Mouse (Mus musculus) gastrocnemius, adult 8-10 months (tissue): ENCODE measurements around the gene Ccdc62. TPM values are rescaled to one million over a fixed set of nuclear protein-coding genes. Genes with fewer than 3 reads are reported as not detected.

Experiments
- DNase-seq, 2 experiments: peaks; one replicate each; pipeline ENCODE4 v3.0.0; 2022; ENCODE audit warnings: low spot score in 2 of 2
- total RNA-seq, 4 experiments: library from RNA; stranded (reverse); gene quantifications; 2 replicates each; pipeline ENCODE4 v1.2.4; 2022

The Ccdc62 gene
- 1 to 10 TPM in 3 of 4 experiments, under 1 TPM in 1; 0.56 to 2.1 (median 1.3) TPM for total RNA-seq

DNA sequence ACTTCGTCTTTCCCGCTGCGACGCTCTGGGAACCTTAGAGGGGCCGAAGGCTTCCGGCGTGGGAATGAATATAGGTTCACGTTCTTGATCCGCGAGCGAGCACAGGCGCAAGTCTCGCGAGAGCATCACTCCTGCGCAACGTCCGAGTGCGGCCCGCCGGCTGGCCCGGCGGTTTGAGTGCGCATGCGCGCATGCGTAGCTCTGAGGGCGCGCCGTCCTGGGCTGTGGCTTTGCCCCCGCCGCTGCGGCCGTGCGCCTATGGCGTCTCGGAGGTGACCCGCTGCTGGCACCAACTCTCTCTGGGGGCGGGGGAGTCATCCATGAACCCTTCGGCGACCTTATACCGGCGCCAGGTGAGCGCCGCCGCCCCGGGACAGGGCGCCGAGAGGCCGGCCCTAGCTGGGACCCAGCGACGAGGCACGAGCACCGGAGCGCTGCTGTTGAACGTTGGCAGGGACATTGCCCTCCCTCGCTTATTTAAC is at the start of gene Ccdc62:
Gene Ccdc62 (plus strand): TSS at position 172 of the 482 bp plus-strand sequence.
- DNase-seq: peak; percentile 83 to 90

DNA sequence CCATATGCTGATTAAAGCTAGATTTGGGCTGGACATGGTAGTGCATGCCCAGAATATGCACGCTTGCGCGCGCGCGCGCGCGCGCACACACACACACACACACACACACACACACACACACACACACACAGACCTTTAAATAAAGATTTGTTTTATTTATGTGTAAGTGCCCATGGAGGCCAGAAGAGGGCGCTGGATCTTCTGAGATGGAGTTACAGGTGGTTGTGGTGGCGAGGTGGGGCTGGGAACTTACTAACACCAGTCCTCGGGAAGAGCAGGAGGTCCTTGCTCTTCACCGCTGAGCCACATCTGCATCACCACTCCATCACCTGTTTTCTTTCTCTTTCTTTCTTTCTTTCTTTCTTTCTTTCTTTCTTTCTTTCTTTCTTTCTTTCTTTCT is 49.7 kb upstream of the Ccdc62 start:
- no peak for DNase-seq

DNA sequence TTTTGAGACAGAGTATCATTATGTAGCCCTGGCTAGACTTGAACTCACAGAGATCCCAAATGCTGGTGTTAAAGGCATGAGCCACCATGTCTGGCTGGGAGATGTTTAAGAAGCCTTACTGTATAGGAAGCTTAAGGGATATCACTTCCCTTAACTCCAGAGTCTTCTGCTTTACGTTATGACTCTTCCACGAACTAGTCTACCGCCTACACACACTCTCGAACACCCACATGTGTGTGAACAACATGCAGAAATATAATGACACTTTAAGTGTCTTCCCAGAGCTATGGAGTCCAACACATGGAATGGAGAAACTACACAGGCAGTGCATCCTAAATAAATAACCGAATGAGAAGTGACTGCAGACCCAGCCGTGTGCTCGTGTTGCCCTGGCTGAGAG is 46.6 kb upstream of the Ccdc62 start:
- DNase-seq: no peak

DNA sequence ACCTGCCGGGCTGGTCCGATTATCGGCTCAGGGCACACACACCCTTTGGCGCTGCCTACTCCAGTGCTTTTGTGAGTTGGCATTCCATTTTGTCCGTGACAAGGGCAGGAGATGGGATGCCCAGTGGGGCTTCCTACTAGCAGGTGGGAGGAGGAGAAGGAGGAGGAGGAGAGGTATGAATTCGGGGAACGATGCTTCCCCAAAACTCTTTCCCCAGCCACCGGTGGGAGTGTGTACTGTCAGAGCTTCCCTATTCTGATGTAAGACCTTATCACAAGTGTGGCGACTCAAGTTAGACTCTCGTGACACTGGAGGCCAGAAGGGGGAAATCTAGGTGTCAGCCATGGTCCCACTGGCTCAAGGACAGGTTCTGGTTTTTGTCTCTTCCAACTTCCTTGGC is 46.1 kb upstream of the Ccdc62 start:
- DNase-seq: no peak

DNA sequence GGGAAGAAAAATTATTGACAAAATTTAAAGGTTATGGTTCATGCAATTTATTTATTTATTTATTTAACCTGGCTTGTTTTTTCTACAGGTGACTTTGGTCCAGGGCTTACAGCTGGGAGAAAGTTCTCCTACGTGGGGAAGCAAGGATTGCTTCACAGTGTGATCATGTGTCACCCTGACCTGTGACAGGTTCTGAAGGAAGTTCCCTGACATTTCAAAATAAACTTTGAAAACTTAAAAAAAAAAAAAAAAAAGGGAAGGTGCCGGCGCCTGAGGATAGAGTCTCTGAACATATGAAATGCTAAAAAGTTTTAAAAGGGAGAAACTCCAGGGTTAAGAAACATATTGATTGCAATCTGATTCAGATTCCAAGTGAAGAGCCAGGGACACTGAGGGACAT is 44.1 kb upstream of the Ccdc62 start:
- no peak for DNase-seq

DNA sequence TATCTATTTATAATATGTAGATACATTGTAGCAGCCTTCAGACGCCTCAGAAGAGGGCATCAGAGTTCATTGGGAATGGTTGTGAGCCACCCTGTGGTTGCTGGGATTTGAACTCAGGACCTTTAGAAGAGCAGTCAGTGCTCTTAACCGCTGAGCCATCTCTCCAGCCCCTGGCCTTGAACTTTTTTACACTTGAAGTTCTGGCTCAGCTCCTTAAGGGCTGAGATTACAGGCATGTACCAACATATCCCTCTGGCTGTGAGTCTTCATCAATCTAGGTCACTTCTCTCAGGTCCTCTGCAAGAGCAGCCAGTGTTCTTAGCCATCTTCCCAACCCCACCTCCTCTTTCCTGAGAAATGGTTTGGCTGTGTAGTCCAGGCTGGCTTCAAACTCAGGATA is 40.2 kb upstream of the Ccdc62 start:
- no peak for DNase-seq

DNA sequence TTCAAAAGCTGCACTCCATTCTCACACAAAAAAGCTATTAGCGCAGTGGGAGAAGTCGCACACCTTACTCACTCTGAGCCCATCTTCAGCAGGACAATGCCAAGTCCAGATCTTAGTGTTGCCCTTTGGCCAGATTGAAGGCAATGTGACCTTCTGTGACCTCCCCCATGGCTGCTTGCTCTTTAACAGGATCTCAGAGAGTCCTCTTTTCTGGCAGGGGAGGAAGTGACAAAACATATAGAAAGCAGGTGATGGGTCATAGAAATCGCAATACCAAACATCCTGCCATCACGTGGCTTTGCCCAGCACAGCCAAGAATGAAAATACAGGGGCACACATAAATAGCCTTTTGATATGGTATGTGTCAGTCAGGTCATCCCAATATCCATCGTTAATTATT is 39.5 kb upstream of the Ccdc62 start:
- no peak for DNase-seq

DNA sequence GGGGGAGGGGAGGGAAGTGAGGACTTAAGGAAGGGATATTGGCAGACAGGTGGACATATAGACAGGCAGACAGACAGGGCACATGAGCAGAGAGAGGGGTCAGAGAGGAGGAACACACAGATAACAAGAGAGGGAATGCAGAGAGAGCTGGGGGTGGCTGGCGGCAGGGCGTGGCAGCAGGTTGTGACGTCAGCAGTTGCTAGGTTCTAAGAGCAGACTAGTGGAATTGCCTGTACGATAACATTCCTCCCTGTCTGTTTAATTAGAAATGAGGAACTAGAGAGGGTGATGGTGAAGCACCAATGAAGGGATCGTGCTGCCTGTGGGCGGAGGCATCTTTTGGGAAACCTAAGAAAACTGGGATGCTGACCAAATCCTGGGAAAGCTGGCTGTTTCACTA is 38.8 kb upstream of the Ccdc62 start:
- DNase-seq: no peak

DNA sequence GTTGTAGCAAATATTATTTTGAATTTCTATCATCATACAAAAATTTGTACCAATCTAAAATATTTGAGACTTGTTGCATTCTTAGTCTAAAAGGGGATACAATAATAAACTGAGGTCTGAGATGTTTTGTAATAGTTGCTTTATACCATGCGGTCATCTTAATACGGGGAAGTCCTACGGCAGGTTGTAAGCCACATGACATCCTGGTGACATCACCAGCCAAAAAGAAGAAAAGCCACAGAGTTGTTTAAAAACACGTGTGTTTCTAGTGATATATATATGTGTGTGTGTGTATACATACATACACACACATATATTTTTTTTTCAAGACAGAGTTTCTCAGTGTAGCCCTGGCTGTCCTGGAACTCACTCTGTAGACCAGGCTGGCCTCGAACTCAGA is 37.0 kb upstream of the Ccdc62 start:
- DNase-seq: no peak

DNA sequence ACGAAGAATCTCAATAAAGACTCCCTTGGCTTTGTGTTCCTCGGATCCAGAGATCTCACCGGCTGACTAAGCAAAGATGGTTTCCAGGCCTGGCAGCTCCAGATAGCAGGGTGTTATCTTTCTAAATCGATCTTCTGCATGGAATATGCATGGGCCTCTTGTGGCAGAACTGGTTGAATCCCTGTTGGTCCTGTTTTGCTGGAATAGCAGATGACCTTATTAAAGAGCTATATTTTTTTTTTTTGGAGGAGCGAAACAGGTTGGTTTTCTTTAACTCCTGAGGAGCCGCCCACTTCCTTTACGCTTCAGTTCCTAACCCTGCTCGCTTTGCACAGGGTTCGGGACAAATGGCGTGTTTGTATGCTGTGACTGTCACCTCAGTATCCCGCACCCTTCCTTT is 34.1 kb upstream of the Ccdc62 start:
- no peak for DNase-seq

DNA sequence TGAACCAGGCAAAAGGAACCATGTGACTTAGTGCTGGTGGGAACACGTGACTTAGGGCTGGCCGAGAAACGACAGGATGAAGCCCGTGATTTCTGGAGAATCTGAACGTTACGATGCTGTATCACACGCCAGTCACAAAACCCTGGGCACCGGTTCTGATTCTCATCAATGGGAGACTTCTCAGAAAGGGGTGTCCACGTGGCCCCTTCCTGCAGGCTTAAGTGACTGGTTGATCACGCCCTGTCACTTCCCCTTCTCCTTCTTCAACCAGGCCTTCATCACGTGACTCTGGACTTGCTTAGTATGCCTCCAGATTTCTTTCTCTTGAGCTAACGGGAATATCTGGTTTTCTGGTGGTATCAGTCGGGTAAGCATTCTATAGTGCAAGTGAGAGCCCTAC is 33.1 kb upstream of the Ccdc62 start:
- no peak for DNase-seq

DNA sequence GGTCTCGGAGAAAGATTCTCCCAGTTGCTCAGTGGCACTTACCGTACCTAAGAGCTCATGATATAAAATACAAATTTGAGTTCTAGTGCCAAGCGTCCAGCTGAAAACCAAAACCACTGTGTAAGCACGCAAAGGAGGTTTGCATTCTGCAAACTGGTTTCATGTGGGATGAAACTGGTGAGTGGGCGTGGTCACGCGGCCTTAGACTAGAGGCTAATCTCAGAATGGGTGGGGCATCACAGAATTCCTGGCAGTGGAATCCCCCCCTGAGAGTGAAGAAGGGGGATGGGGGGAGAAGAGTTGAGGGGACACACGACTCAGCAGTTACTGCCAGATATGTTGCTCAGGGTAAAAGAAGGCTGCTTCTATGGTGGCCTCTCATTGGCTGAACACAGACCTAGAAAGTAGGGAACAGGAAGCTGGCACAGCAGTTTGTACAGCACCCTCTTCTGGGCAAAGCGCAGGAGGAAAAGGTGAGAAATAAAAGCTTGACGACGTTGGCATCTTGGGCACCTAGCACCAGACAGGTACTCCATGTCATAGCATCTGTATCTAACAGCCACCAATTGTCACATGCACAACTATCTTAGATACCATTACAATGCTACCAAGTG is 26.3 kb upstream of the Ccdc62 start:
- DNase-seq: no peak

DNA sequence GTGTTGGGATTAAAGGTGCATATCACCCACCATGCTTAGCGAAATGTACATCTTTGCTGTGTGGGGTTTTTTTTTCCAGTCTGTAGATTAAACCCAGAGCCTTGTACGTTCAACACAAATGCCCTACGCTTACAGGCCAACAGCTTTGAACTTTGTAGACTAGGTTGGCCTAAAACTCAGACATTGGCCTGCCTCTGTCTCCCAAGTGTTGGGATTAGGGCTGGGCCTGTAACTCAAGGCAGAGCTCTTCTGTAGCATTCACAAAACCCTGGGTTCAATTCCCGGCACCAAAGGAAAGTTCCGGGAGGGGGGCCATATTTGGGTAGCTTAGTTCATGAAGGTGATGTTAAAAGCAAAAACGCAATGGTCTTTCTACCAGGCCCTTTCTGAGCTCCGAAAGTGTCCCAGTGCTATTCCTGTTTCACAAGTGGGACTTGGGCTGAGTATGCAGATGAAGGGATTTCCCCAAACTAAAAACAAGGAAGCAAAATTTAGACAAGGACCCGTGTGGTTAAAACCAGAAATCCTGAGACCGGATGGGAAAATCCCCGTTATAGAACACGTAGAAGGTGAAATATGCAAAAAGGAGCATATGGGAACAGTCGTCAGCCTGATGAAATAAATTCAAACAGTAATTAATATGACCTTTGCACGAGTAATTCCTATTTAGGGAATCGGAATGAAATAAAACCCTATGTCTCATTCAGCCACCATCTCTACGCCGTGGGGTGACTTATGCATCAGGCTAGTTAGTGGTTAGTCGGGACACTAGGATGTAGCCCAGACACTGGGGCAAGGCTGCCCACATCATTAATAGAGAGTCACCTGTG is 24.1 kb upstream of the Ccdc62 start:
- DNase-seq: no peak

DNA sequence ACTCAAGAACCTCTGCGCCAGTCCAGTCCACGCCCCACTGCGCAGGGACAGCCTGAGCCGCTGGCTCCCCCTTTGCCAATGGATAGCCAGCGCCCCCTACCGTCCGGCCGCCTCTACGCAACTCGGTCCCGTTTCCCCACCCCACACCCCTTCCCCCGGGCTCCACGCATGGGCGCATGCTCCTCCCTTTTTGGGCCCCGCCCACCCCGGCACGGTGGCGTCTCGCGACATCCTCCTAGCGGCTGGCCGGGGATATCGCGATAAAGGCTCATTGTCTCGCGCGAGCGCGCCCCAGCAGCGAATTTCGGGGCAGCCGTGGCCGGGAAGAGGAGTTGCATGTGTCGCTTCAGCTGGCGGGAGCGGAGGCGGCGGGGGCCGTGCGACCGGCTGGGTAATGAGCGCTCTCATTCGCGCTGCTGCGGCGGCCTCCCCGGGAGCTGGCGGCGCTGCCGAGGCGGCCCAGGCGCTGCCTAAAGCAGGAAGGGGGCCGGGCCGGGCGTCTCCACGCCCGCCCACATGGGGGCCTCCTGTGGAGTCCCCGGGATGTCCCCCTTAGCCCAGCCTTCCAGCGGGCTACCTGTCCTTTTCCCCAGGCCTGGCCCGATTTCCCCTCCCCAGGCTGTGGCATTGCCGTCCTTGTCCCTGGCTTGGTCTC is 23.4 kb upstream of the Ccdc62 start, which contains the start of gene Denr:
Gene Denr (plus strand): TSS at position 200 of the 655 bp plus-strand sequence.
- DNase-seq: peak; percentile 98

DNA sequence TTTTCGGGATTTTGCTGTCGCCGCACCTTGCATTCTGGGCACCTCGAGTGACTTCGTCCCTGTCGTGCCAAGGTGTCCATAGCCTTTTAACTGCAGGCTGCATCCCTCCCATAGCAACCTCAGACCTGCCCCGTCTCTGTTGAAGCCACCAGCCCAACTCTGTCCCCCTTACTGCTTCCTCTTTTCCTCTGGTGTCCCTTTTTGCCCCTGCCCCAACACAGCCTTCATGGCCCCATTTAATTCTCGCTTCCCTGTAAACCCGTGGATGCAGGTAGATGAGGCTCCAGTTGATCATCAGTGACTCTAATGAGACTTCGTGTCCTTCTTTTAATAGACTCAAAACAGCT is 22.9 kb upstream of the Ccdc62 start:
- no peak for DNase-seq

DNA sequence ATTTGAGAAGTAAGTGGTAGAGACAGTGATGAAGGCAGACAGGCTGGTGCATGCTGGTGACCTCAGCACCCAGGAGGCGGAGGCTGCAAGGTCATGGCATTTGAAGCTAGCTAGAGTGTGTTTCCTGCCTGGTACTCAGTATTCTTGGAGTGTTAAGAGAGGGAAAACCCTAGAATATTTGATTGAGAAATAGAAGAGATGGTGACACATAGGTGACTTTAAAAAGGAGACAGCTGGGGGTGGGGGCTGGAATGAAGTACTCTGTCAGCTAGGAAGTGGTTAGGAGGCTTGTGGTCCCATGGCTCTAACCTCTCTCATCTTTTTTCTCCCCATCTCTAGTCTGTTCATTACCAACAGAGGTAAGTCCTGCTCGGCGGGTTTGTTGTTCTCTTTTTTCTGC is 15.6 kb upstream of the Ccdc62 start:
- no peak for DNase-seq

DNA sequence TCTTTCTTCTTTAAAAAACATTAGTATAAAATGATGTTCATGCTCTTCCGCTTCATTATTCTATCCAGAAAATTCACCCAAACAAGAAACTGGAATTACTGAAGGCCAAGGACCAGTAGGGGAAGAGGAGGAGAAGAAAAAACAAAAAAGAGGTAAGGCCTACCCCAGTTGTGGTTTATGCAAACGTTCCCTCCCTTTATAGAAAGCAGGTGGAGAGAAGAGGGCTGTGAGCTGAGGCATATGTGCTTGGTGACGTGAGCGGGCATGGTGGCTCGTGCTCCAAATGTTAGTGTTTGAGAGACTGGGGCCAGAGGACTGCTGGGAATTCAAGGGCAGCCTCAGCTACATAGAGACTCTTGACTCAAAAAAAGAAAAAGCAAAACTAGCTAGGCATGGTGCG is 8.4 kb upstream of the Ccdc62 start:
- no peak for DNase-seq

DNA sequence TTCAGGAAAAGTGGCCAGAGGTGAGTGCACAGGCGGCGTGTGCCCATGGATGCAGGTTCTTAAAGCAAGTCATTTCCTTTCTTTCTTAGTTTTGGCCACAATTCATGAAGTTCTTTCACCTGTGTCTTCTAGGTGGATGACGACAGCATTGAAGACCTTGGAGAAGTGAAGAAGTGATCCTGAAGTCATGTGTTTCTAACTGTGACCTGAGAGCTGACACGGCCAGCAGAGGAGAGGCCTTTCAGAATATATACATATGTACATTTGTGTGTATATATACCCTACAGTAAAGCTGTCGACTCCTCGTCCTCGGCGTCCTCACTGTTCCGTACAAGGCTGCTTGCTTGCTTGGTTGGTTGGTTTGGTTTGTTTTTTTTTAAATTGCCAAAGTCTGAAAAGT is 3.4 kb upstream of the Ccdc62 start, which contains the start of gene Gm43518:
Gene Gm43518 (plus strand): TSS at position 301 of the 400 bp plus-strand sequence.
- no peak for DNase-seq

DNA sequence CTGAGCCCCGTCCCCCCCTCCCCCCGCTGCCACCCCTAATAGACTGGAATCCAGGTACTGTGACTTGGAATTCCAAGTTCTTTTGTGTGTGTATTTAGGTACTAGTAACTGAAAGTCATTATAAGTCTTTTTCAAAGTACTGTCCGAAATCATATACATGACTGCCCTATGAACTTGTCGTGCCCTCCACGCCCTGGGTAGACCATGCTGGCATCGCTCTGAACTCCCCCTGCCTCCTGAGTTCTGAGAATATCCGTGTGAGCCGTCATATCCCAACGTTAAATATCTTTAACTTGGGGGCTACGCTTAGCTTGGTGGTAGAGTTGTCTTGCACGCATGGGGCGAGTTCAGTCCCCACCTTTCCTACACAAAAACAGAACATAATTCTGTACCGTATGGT is 652 bp downstream of the Ccdc62 start:
- DNase-seq: no peak

DNA sequence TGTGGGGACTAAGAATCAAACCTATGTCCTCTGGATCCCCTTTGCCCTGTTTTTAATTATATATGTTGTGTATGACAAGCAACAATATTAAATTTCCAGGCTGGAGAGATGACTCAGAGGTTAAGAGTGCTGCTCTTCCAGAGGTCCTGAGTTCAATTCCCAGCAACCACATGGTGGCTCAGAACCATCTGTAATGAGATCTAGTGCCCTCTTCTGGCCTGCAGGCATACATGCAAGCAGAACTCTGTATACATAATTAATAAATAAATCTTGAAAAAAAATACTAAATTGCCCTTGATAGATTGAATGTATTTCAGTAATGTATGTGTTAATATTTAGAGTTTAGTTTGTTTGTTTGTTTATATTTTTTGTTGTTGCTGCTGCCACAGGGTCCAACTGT is 2.4 kb downstream of the Ccdc62 start:
- DNase-seq: no peak

DNA sequence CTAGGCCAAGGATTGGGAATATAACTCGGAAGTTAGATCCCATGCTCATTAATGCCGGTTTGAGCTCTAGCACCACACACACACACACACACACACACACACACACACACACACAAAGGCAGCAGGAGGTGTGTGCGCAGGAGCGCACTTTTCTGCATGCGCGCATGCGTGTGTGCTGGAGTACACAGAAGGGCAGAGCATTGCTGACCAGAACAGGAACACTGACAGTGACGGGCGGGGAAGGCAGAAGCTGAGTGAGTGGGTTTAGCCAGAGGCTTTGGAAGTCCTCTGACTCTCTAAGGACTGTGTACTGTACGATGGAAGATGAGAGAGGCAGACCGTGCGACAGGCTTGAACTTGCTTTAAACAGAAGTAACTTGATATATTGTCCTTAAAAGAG is 3.1 kb downstream of the Ccdc62 start:
- DNase-seq: no peak

DNA sequence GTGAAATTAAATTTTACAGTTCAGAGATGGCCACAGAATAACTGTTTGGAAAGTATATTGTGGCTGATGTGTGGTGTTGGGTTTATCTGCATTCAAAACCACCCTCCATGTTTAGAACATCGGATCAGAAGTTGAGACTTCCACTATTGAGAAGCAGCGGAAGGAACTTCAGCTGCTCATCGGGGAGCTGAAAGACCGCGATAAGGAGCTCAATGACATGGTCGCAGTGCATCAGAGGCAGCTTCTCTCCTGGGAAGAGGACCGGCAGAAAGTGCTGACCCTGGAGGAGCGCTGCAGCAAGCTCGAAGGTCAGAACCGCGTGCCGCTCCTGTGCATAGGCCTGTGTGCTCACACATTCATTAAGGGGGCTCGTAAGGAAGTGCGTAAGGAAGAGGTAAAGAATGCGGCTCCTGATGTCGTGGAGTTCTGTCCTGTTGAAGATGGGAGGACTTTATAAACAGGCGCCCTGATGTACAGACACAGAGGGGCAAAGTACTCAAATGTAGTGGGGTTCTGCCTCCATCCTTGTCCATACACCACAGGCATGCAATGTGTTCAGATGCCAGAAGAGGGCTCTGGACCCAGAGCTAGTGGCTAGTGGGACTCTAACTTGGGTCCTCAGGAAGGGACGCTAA is 3.6 kb downstream of the Ccdc62 start:
- no peak for DNase-seq
